Mouse (Mus musculus): ENCODE results near the gene Ptprf.

Gene Ptprf

GRCm38 (mm10) chr4:118291231-118291630 is at the start of gene Ptprf:
Gene Ptprf (minus strand): TSS chr4:118291405.
- no peak for DNase-seq (ENCODE audit: low spot score in 2 of 2)

DNA sequence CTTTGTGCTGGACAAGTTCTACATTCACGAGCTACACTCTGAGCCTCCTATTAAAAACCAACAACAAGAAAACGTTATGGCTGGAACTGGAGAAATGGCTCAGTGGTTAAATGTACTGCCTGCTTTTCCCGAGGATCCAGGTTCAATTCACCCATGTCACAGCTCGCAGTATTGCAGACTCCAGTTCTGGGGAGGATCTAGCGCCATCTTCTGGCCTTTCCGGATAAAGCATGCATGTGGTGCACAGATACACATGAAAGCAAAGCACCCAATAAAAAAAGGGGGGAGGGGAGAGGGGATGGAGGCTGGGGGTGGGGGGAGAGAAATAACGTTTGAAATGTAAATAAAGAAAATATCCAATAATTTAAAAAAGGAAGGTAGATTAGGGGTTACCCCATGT is 45.5 kb upstream of the Ptprf start:
- DNase-seq (ENCODE audit: low spot score in 2 of 2), result peak in 1 of 2 experiments; percentile 42

DNA sequence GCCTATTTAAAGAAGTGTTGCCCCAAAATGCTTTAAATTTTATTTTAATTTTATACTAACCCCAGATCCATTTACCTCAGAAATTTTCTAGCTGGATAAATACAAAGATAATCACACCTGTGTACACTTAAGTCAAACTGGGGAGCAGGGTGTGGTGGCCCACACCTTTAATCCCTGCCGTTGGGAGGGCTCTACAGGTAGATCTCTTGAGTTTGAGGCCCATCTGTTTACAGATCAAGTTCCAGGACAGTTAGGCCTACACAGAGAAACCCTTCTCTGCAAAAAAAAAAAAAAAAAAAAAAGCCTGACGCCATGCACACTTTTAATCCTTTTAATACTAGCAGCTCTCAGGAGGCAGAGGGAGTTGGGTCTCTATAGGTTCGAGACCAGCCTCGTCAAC is 44.8 kb upstream of the Ptprf start:
- no peak for DNase-seq (ENCODE audit: low spot score in 2 of 2)

DNA sequence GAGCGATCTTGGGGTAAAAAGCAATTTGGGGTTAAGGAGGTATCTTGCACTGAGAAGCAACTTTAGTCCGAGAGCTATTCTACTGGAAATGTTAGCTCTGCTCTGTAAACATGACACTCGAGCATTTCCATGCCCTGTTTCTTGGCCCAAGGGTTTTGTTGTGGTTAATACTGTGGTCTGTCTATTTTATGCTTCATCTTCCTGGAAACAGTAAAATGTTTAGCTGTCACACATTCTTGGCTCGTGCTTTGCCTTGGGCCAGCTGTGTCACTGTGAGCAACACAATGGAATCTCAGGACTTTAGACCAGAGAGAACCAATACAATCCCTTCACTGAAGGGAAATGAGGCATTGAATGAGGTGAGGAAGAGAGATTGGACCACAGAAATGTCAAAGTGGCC is 40.6 kb upstream of the Ptprf start:
- DNase-seq (ENCODE audit: low spot score in 2 of 2), result no peak

DNA sequence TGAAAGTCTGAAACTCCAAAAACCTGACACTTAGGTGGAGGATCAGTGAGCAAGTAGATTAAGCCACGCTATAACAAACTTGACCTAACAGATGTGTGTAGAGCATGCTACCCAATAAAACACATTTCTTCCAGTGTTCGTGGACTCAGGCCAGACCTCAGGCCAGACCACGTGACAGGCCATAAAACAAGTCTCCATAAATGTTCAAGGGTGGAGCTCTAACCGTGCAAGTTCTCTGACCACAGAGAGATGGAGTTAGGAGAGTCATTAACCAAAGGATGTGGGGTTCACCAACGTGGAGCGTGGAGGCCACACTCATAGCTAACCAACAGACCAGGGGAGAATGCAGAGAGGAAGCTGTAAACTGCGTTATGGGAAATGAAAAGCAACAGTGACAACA is 35.3 kb upstream of the Ptprf start:
- DNase-seq (ENCODE audit: low spot score in 2 of 2), result no peak

DNA sequence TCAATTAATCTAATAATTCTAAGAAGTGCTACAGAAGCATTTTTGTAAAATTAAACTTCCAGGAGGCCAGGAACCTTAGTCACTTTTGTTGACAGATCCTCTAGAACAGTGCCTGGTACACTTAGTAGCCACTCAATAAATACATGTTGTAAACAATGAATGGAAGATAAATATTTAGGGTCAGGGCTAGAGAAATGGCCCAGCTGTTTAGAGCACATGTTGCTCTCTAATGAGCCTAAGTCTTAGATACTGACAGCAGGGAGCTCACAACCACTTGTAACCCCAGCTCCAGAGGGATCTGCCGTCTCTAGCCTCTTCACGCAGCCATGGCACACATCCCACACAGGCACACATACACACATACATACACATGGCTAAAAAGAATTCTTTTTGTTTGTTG is 29.4 kb upstream of the Ptprf start:
- DNase-seq (ENCODE audit: low spot score in 2 of 2), result no peak

- no peak for DNase-seq (ENCODE audit: low spot score in 2 of 2)
Observed at GRCm38 (mm10) chr4:118319706-118320344, 28.6 kb upstream of the Ptprf start.

DNA sequence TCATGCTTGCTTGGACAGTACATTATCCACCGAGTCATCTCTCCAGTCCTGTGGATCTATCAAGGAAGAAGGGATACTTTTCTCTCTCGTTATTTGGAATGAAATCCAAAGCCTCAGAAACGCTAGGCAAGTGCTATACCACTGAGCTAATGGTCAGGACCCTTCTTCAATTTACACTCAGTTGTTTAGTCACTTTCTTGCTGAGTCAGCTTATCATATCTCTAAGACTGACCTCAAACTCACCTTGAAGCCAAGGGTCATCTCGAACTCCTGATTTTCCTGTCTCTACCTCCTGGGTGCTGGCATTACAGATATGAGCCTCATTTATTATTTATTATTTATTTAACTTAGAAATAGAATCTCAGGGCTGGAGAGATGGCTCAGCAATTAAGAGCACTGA is 25.5 kb upstream of the Ptprf start:
- DNase-seq (ENCODE audit: low spot score in 2 of 2), result no peak

GRCm38 (mm10) chr4:118315286-118315685 is 24.1 kb upstream of the Ptprf start:
- DNase-seq (ENCODE audit: low spot score in 2 of 2), result no peak

GRCm38 (mm10) chr4:118310461-118310860 is 19.3 kb upstream of the Ptprf start:
- DNase-seq (ENCODE audit: low spot score in 2 of 2), result no peak

GRCm38 (mm10) chr4:118307533-118308263 is 16.5 kb upstream of the Ptprf start:
- DNase-seq (ENCODE audit: low spot score in 2 of 2), result no peak

DNA sequence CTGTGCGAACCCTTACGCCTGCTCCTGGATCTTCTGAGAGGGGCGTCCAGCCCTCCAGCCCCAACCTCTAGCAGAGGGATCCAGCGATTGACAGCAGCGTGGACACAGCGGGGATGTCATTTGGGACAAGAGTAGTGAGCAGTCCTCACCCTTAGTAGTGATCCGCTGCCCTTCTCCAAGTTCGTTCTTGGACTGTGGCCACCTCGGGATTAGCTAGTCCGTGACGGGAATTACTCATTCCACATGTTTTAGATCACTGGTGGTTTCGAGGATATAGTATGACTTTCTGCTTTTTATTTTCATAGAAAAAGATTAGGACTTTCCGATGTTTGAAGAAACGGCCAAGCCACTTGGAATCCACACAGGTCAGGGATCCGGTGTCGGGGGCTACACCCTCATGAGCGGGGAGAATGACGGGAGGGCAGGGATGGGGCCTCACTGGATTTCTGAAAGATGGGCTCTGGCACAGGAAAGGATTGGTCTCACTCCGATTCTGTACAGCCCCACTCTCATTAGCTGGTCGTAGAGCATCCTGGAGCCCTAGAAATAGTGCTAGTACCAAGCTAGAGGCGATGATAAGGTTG is 15.0 kb upstream of the Ptprf start:
- no peak for DNase-seq (ENCODE audit: low spot score in 2 of 2)

- DNase-seq (ENCODE audit: low spot score in 2 of 2), result no peak
Observed at GRCm38 (mm10) chr4:118304984-118305383, 13.8 kb upstream of the Ptprf start.

DNA sequence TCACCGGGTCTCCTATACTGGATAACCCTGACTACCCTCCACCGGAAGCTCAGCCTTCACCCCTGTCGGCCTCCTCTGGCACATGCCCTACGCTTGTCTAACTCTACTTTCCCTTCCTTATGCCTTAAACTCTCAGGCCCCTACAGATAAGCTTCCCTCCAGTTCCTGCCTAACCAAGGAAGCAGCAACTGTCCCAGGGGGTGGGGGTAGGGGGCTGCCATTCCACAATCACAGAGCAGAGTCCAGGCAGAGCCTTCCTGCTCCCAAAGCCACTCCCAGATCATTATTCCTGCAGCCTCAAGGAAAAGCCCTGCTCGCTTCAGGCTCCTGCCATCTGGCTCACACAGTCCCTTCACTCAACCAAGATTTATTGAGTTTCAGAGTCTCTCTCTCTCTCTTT is 6.6 kb upstream of the Ptprf start:
- DNase-seq (ENCODE audit: low spot score in 2 of 2), result no peak

DNA sequence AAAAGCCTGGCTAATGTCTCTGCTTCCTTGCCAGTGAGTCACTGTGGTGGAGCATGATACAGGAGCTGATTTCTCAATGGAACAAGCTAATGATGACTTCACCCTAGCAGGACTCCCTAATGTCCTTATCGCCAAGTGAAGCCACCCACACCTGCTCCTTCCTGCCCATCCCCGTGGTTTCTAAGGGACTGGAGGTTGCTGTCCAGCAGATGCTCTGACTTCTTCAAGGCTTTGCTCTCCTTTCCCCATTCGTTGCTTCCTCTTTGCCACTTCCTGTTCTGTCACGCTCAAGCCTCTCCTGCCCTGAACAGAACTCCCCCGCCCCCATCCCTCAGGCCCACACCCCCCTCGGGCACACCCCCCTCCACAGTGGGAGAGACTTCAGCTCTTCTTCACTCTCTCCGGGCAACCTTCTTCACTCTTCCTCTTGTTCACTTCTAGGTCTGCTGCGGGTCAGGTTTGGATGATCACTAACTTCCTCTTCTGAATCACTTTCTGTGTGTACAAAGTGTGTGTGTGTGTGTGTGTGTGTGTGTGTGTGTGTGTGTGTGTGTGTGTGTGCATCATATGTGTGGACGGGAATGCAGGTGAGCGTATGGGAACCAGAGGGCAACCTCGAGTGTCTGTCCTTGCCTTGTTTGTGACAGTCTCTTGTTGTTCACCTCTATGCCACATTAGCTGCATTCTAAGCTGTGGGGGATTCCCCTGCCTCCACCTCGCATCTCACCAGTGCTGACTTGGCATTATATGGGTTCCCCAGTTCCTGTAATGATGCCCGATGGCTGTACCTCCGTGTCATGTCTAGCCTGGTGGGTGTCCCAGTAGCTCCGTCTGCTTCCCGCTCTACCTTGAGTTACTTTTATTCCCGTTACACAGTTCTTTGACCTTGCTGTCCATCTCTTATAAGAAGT is 4.7 kb upstream of the Ptprf start:
- no peak for DNase-seq (ENCODE audit: low spot score in 2 of 2)

DNA sequence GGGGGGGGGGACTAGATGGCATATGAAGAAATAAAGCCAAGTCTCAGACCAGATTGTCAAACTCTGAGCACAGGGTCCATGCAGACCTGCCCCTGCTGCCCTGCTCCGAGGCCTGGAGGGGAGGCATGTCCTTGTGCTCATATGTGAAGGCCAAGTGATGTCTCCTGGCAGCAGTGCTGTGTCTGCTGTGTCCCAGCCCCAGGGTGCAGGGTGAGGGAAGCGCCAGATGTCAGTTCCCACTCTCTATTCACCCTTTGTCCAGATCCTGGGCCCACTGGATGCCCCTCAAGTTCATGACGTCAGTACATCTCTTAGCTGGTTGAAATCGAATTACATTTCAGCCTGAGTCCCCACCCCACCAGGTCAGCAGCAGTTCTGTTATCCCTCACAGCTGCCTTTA is 3.6 kb upstream of the Ptprf start:
- DNase-seq (ENCODE audit: low spot score in 2 of 2), result no peak

- peak; percentile 33 to 73 for DNase-seq (ENCODE audit: low spot score in 2 of 2)
Observed at GRCm38 (mm10) chr4:118292741-118293306, 1.6 kb upstream of the Ptprf start.

GRCm38 (mm10) chr4:118290416-118291030 is 682 bp downstream of the Ptprf start:
- DNase-seq (ENCODE audit: low spot score in 2 of 2), result no peak

GRCm38 (mm10) chr4:118289960-118290415 is 1.2 kb downstream of the Ptprf start:
- DNase-seq (ENCODE audit: low spot score in 2 of 2), result no peak

GRCm38 (mm10) chr4:118289266-118289665 is 1.9 kb downstream of the Ptprf start:
- DNase-seq (ENCODE audit: low spot score in 2 of 2), result no peak

GRCm38 (mm10) chr4:118288531-118288930 is 2.7 kb downstream of the Ptprf start:
- no peak for DNase-seq (ENCODE audit: low spot score in 2 of 2)
